17 mouse cellular contexts compared by ENCODE assay signal in the genomic region with DNA sequence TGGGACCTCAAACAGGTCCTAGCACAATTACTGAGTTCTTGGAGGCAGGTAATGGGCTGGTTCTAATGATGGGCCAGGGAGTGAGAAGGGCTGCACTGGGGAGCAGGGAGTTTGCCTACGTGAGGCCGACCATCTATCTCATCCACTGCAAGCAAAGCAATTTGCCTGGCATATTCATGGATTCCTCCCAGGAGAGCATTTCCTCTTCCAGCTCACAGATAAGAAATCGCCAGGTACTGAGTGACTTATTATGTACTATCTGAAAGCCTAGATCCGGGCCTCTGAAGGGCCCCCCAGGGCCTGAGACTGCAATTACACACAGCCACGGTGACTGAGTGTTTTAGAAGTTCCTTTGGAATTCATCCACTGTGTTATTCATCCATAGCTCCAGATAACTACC.
DNase-seq lines count a peak whose midpoint lies in the region; ATAC-seq and TF ChIP-seq lines count a peak whose summit lies in the region.
"Had no signal": no experiment of that assay in that cellular context is flagged by ENCODE, and none has a peak within 500 bp of the region (broad histone marks: within the 10 kb centered on the region; RNA-seq: fewer than 3 reads in every experiment).

No protein-coding gene starts in this region.

- 58% methylated on average over 5 of the region's 5 CpGs for WGBS in hindbrain, embryonic 16.5 days
- WGBS in hindbrain, embryonic 12.5 days = 74% methylated on average over 5 of the region's 5 CpGs
- 58% methylated on average over 5 of the region's 5 CpGs for WGBS in midbrain, postnatal 0 days
- 74% methylated on average over 5 of the region's 5 CpGs for WGBS in midbrain, embryonic 16.5 days
- WGBS in neural tube, embryonic 14.5 days = 44% methylated on average over 5 of the region's 5 CpGs

- no peaks in the 10 kb centered on the region for H3K4me1 ChIP-seq in hindbrain, embryonic 16.5 days (ENCODE audit: control insufficient read depth, insufficient read depth, low read depth, low read length)
- no peaks in the 10 kb centered on the region for H3K4me1 ChIP-seq in hindbrain, embryonic 12.5 days
- H3K4me1 ChIP-seq in midbrain, postnatal 0 days (ENCODE audit: insufficient read depth, low read length) = no peaks in the 10 kb centered on the region
- H3K4me1 ChIP-seq in midbrain, embryonic 16.5 days (ENCODE audit: control insufficient read depth, insufficient read depth, low read length) = no peaks in the 10 kb centered on the region
- H3K4me1 ChIP-seq in neural tube, embryonic 14.5 days (ENCODE audit: control insufficient read depth, insufficient read depth, low read length) = no peaks in the 10 kb centered on the region
- H3K4me1 ChIP-seq: embryonic facial prominence, embryonic 13.5 days; forebrain, embryonic 12.5 days had no signal

- H3K27me3 ChIP-seq in hindbrain, embryonic 16.5 days (replicated peaks; ENCODE audit: control insufficient read depth, insufficient read depth, low read length) = no peaks in the 10 kb centered on the region
- no peaks in the 10 kb centered on the region for H3K27me3 ChIP-seq in hindbrain, embryonic 12.5 days
- H3K27me3 ChIP-seq in midbrain, postnatal 0 days (ENCODE audit: insufficient read depth, low read length) = no peaks in the 10 kb centered on the region
- no peaks in the 10 kb centered on the region for H3K27me3 ChIP-seq in midbrain, embryonic 16.5 days (ENCODE audit: control insufficient read depth, insufficient read depth, low read depth, low read length)
- no peaks in the 10 kb centered on the region for H3K27me3 ChIP-seq in neural tube, embryonic 14.5 days (ENCODE audit: control insufficient read depth, insufficient read depth, low read length)
- H3K27me3 ChIP-seq: embryonic facial prominence, embryonic 13.5 days; forebrain, embryonic 12.5 days; heart, embryonic 15.5 days had no signal

- H3K9me3 ChIP-seq in hindbrain, embryonic 16.5 days (ENCODE audit: control insufficient read depth, low read length) = no peaks in the 10 kb centered on the region
- no peaks in the 10 kb centered on the region for H3K9me3 ChIP-seq in hindbrain, embryonic 12.5 days (replicated peaks)
- no peaks in the 10 kb centered on the region for H3K9me3 ChIP-seq in midbrain, postnatal 0 days (ENCODE audit: low read length)
- no peaks in the 10 kb centered on the region for H3K9me3 ChIP-seq in midbrain, embryonic 16.5 days (replicated peaks; ENCODE audit: control insufficient read depth, low read length, poor library complexity, severe bottlenecking)
- no peaks in the 10 kb centered on the region for H3K9me3 ChIP-seq in neural tube, embryonic 14.5 days (ENCODE audit: control insufficient read depth, low read length)
- H3K9me3 ChIP-seq: embryonic facial prominence, embryonic 13.5 days; forebrain, embryonic 12.5 days; heart, embryonic 15.5 days had no signal

- ATAC-seq in hindbrain, embryonic 16.5 days = peak; percentile 54; the same call in 1 of the 2 replicates
- ATAC-seq in hindbrain, embryonic 12.5 days (ENCODE audit: low FRiP score) = no peak
- no peak for ATAC-seq in midbrain, postnatal 0 days (ENCODE audit: low FRiP score)
- no peak for ATAC-seq in midbrain, embryonic 16.5 days
- peak; percentile 81; the same call in 1 of the 2 replicates for ATAC-seq in neural tube, embryonic 14.5 days (ENCODE audit: low read depth)
- ATAC-seq: forebrain, embryonic 16.5 days had no signal

- no peak for TF ChIP-seq CTCF in midbrain, postnatal 0 days (IDR thresholded peaks at IDR 0.05)

- H3K27ac ChIP-seq in hindbrain, embryonic 16.5 days (ENCODE audit: low read depth, low read length) = no peak overlapping the region
- H3K27ac ChIP-seq in hindbrain, embryonic 12.5 days = no peak overlapping the region
- H3K27ac ChIP-seq in midbrain, postnatal 0 days (ENCODE audit: low read depth, low read length) = no peak overlapping the region
- H3K27ac ChIP-seq in midbrain, embryonic 16.5 days (ENCODE audit: low read length) = no peak overlapping the region
- no peak overlapping the region for H3K27ac ChIP-seq in neural tube, embryonic 14.5 days (ENCODE audit: low read depth, low read length)
- H3K27ac ChIP-seq: embryonic facial prominence, embryonic 13.5 days; forebrain, embryonic 12.5 days; heart, embryonic 15.5 days had no signal

- H3K4me3 ChIP-seq in hindbrain, embryonic 16.5 days (ENCODE audit: low read length) = no peak overlapping the region
- H3K4me3 ChIP-seq in hindbrain, embryonic 12.5 days = no peak overlapping the region
- H3K4me3 ChIP-seq in midbrain, postnatal 0 days (ENCODE audit: low read depth, low read length) = no peak overlapping the region
- H3K4me3 ChIP-seq in midbrain, embryonic 16.5 days (ENCODE audit: low read depth, low read length) = no peak overlapping the region
- H3K4me3 ChIP-seq in neural tube, embryonic 14.5 days (ENCODE audit: low read depth, low read length) = no peak overlapping the region
- H3K4me3 ChIP-seq: embryonic facial prominence, embryonic 13.5 days; forebrain, embryonic 12.5 days; heart, embryonic 15.5 days had no signal

- H3K36me3 ChIP-seq in hindbrain, embryonic 16.5 days (ENCODE audit: control insufficient read depth, insufficient read depth, low read length) = no peaks in the 10 kb centered on the region
- no peaks in the 10 kb centered on the region for H3K36me3 ChIP-seq in hindbrain, embryonic 12.5 days
- no peaks in the 10 kb centered on the region for H3K36me3 ChIP-seq in midbrain, postnatal 0 days (ENCODE audit: insufficient read depth, low read length)
- H3K36me3 ChIP-seq in midbrain, embryonic 16.5 days (ENCODE audit: control insufficient read depth, insufficient read depth, low read length) = no peaks in the 10 kb centered on the region
- H3K36me3 ChIP-seq in neural tube, embryonic 14.5 days (ENCODE audit: control insufficient read depth, insufficient read depth, low read length) = no peaks in the 10 kb centered on the region
- H3K36me3 ChIP-seq: embryonic facial prominence, embryonic 13.5 days; forebrain, embryonic 12.5 days; heart, embryonic 15.5 days had no signal

- no peak overlapping the region for H3K4me2 ChIP-seq in hindbrain, embryonic 16.5 days (ENCODE audit: low read length)
- no peak overlapping the region for H3K4me2 ChIP-seq in hindbrain, embryonic 12.5 days (replicated peaks)
- H3K4me2 ChIP-seq in midbrain, postnatal 0 days (ENCODE audit: low read depth, low read length, poor library complexity, severe bottlenecking) = no peak overlapping the region
- no peak overlapping the region for H3K4me2 ChIP-seq in midbrain, embryonic 16.5 days (ENCODE audit: low read length)
- H3K4me2 ChIP-seq in neural tube, embryonic 14.5 days (ENCODE audit: low read depth, low read length) = no peak overlapping the region
- H3K4me2 ChIP-seq: embryonic facial prominence, embryonic 13.5 days; forebrain, embryonic 12.5 days; heart, embryonic 11.5 days; heart, embryonic 15.5 days had no signal

- peak; percentile 22 for DNase-seq in midbrain, postnatal 0 days (ENCODE audit: low spot score)
- DNase-seq in layer of hippocampus, adult 9-10 months (ENCODE audit: low spot score) = no peak
- DNase-seq: adrenal gland, adult 2 months; adrenal gland, postnatal 25 days; cerebellum, adult 18-20 months; cerebellum, adult 9-11 months; cerebellum, postnatal 36 days; gastrocnemius, postnatal 10 days had no signal

- no peak overlapping the region for H3K9ac ChIP-seq in hindbrain, embryonic 16.5 days (ENCODE audit: low read depth, low read length)
- H3K9ac ChIP-seq in hindbrain, embryonic 12.5 days = no peak overlapping the region
- no peak overlapping the region for H3K9ac ChIP-seq in midbrain, postnatal 0 days (replicated peaks; ENCODE audit: low read length, poor library complexity, severe bottlenecking)
- H3K9ac ChIP-seq in midbrain, embryonic 16.5 days (ENCODE audit: low read depth, low read length) = no peak overlapping the region
- H3K9ac ChIP-seq in neural tube, embryonic 14.5 days (replicated peaks; ENCODE audit: low read depth, low read length) = no peak overlapping the region
- H3K9ac ChIP-seq: embryonic facial prominence, embryonic 13.5 days; forebrain, embryonic 12.5 days; heart, embryonic 15.5 days had no signal

Comparison
In these comparisons a context has a peak if more than half of its experiments do, and no peak if none do; other contexts are left out.
1. ATAC-seq: peak in hindbrain, embryonic 16.5 days (single experiment) and neural tube, embryonic 14.5 days (single experiment); none in hindbrain, embryonic 12.5 days (single experiment), midbrain, postnatal 0 days (single experiment) and midbrain, embryonic 16.5 days (single experiment).